Mouse (Mus musculus) lung, postnatal 0 days (tissue): ENCODE data around the gene Crxos.

Source experiments
- CTCF ChIP-seq: IDR thresholded peaks from 2 replicates; pipeline ENCODE4 v1.5.1; 2016; ENCODE audit warnings: antibody characterized with exemption, mild to moderate bottlenecking
- EP300 ChIP-seq: IDR thresholded peaks from 2 replicates; pipeline ENCODE4 v1.6.1; 2016; ENCODE audit warnings: antibody characterized with exemption, mild to moderate bottlenecking, control low read depth

GRCm38 (mm10) chr7:15884127-15884526, 1.7 kb downstream of the Crxos start:
- no peak for TF ChIP-seq CTCF
- no peak for TF ChIP-seq EP300
